Mouse (Mus musculus): ENCODE results near the gene Cops3. TPM values are rescaled to one million over a fixed set of nuclear protein-coding genes. Genes with fewer than 3 reads are reported as not detected.
"Not testable (repeated sequence)": the region's sequence is repeated elsewhere in the genome, so short reads cannot be mapped to it uniquely, and the experiment has no call there.

The Cops3 gene
- polyA plus RNA-seq, 1 experiment from 2014 or later, result 213 TPM

- 78% methylated on average over 3 of the region's 3 CpGs for WGBS
- Histone ChIP-seq H3K27me3 (ENCODE audit: control insufficient read depth, insufficient read depth, low read length) (no peaks in the 10 kb centered on the region), H3K4me3 (replicated peaks; ENCODE audit: low read depth, low read length) (no peak overlapping the region), H3K4me2 (ENCODE audit: low read length) (no peak overlapping the region), H3K27ac (replicated peaks; ENCODE audit: low read depth, low read length) (no peak overlapping the region), H3K4me1 (ENCODE audit: control insufficient read depth, insufficient read depth, low read length) (peaks cover 7% of the 10 kb centered on the region; the same call in 1 of the 2 replicates), H3K36me3 (ENCODE audit: control insufficient read depth, insufficient read depth, low read length) (0 out of 2 replicates have a peak, but pooled peaks cover 7% of the 10 kb centered on the region), H3K9me3 (ENCODE audit: control insufficient read depth, low read length) (no peaks in the 10 kb centered on the region), H3K9ac (replicated peaks; ENCODE audit: low read length) (no peak overlapping the region)
- DNase-seq (no peak), ATAC-seq (ENCODE audit: low FRiP score, low TSS enrichment) (no peak)
These were observed 13.2 kb upstream of the Cops3 start for GRCm38 (mm10) chr11:59852865-59853264.

GRCm38 (mm10) chr11:59847891-59848884, 8.6 kb upstream of the Cops3 start:
- H3K4me2 ChIP-seq (ENCODE audit: low read length), result peak overlapping the region; percentile 66
- H3K27ac ChIP-seq (replicated peaks; ENCODE audit: low read depth, low read length), result peak overlapping the region; percentile 92
- ATAC-seq (ENCODE audit: low FRiP score, low TSS enrichment), result peak; percentile 88
- H3K4me1 ChIP-seq (ENCODE audit: control insufficient read depth, insufficient read depth, low read length), result peaks cover 10% of the 10 kb centered on the region; the same call in 1 of the 2 replicates
- H3K9me3 ChIP-seq (ENCODE audit: control insufficient read depth, low read length), result no peaks in the 10 kb centered on the region
- WGBS, result under 1% methylated on average over 69 of the region's 69 CpGs
- H3K4me3 ChIP-seq (replicated peaks; ENCODE audit: low read depth, low read length), result peak overlapping the region; percentile 72
- H3K9ac ChIP-seq (replicated peaks; ENCODE audit: low read length), result peak overlapping the region; percentile 88
- H3K27me3 ChIP-seq (ENCODE audit: control insufficient read depth, insufficient read depth, low read length), result no peaks in the 10 kb centered on the region
- peak; percentile 89 for DNase-seq
- peaks cover under 1% of the 10 kb centered on the region; the same call in 1 of the 2 replicates for H3K36me3 ChIP-seq (ENCODE audit: control insufficient read depth, insufficient read depth, low read length)

- Histone ChIP-seq H3K9me3 (ENCODE audit: control insufficient read depth, low read length) (no peaks in the 10 kb centered on the region), H3K27ac (replicated peaks; ENCODE audit: low read depth, low read length) (no peak overlapping the region), H3K27me3 (ENCODE audit: control insufficient read depth, insufficient read depth, low read length) (no peaks in the 10 kb centered on the region), H3K36me3 (ENCODE audit: control insufficient read depth, insufficient read depth, low read length) (no peaks in the 10 kb centered on the region; the same call in 1 of the 2 replicates), H3K4me3 (replicated peaks; ENCODE audit: low read depth, low read length) (peak overlapping the region; percentile 72), H3K9ac (replicated peaks; ENCODE audit: low read length) (no peak overlapping the region), H3K4me1 (ENCODE audit: control insufficient read depth, insufficient read depth, low read length) (peaks cover 10% of the 10 kb centered on the region; the same call in 1 of the 2 replicates), H3K4me2 (ENCODE audit: low read length) (peak overlapping the region; percentile 66)
- peak; percentile 72 for DNase-seq
- WGBS, result 16% methylated on average over 2 of the region's 2 CpGs
- no peak for ATAC-seq (ENCODE audit: low FRiP score, low TSS enrichment)
These were observed 7.5 kb upstream of the Cops3 start for GRCm38 (mm10) chr11:59847131-59847530.

GRCm38 (mm10) chr11:59846311-59846710, 6.7 kb upstream of the Cops3 start:
- Histone ChIP-seq H3K27me3 (ENCODE audit: control insufficient read depth, insufficient read depth, low read length) (no peaks in the 10 kb centered on the region), H3K36me3 (ENCODE audit: control insufficient read depth, insufficient read depth, low read length) (no peaks in the 10 kb centered on the region; the same call in 1 of the 2 replicates), H3K9ac (replicated peaks; ENCODE audit: low read length) (no peak overlapping the region), H3K4me2 (ENCODE audit: low read length) (no peak overlapping the region), H3K4me3 (replicated peaks; ENCODE audit: low read depth, low read length) (no peak overlapping the region), H3K27ac (replicated peaks; ENCODE audit: low read depth, low read length) (no peak overlapping the region), H3K4me1 (ENCODE audit: control insufficient read depth, insufficient read depth, low read length) (peaks cover 10% of the 10 kb centered on the region; the same call in 1 of the 2 replicates), H3K9me3 (ENCODE audit: control insufficient read depth, low read length) (no peaks in the 10 kb centered on the region)
- no peak for ATAC-seq (ENCODE audit: low FRiP score, low TSS enrichment)
- WGBS, result 95% methylated on average over 11 of the region's 11 CpGs
- DNase-seq, result no peak

- Histone ChIP-seq H3K4me2 (ENCODE audit: low read length) (peak within 1 kb of the TSS; percentile 72), H3K9ac (replicated peaks; ENCODE audit: low read length) (peak within 1 kb of the TSS; percentile 92), H3K27me3 (ENCODE audit: control insufficient read depth, insufficient read depth, low read length) (no peaks in the 10 kb centered on the region), H3K36me3 (ENCODE audit: control insufficient read depth, insufficient read depth, low read length) (peaks cover 29% of the 10 kb centered on the region), H3K9me3 (ENCODE audit: control insufficient read depth, low read length) (no peaks in the 10 kb centered on the region), H3K27ac (replicated peaks; ENCODE audit: low read depth, low read length) (peak within 1 kb of the TSS; percentile 98), H3K4me3 (replicated peaks; ENCODE audit: low read depth, low read length) (peak within 1 kb of the TSS; percentile 100), H3K4me1 (ENCODE audit: control insufficient read depth, insufficient read depth, low read length) (peaks cover 18% of the 10 kb centered on the region)
- peak; percentile 96 for DNase-seq
- WGBS, result 1% methylated on average over 24 of the region's 24 CpGs
- ATAC-seq (ENCODE audit: low FRiP score, low TSS enrichment), result peak; percentile 97
These were observed 605 bp downstream of the Cops3 start, which contains the start of gene Nt5m for GRCm38 (mm10) chr11:59839008-59839458. Gene Nt5m, plus strand, starts transcription at chr11:59839447.

GRCm38 (mm10) chr11:59838426-59838825, 1.2 kb downstream of the Cops3 start:
- Histone ChIP-seq H3K4me2 (ENCODE audit: low read length) (peak overlapping the region; percentile 72), H3K9ac (replicated peaks; ENCODE audit: low read length) (peak overlapping the region; percentile 92), H3K27ac (replicated peaks; ENCODE audit: low read depth, low read length) (0 out of 2 replicates have a peak overlapping the region, but pooled peaks have one; percentile 98), H3K4me1 (ENCODE audit: control insufficient read depth, insufficient read depth, low read length) (peaks cover 18% of the 10 kb centered on the region), H3K9me3 (ENCODE audit: control insufficient read depth, low read length) (no peaks in the 10 kb centered on the region), H3K27me3 (ENCODE audit: control insufficient read depth, insufficient read depth, low read length) (no peaks in the 10 kb centered on the region), H3K36me3 (ENCODE audit: control insufficient read depth, insufficient read depth, low read length) (peaks cover 35% of the 10 kb centered on the region), H3K4me3 (replicated peaks; ENCODE audit: low read depth, low read length) (peak overlapping the region; percentile 100)
- ATAC-seq (ENCODE audit: low FRiP score, low TSS enrichment), result no peak
- no peak for DNase-seq
- 67% methylated on average over 4 of the region's 4 CpGs for WGBS

- H3K9me3 ChIP-seq (ENCODE audit: control insufficient read depth, low read length); H3K9ac ChIP-seq (replicated peaks; ENCODE audit: low read length); ATAC-seq (ENCODE audit: low FRiP score, low TSS enrichment); H3K27me3 ChIP-seq (ENCODE audit: control insufficient read depth, insufficient read depth, low read length); H3K27ac ChIP-seq (replicated peaks; ENCODE audit: low read depth, low read length); DNase-seq: not testable (repeated sequence)
- Histone ChIP-seq H3K36me3 (ENCODE audit: control insufficient read depth, insufficient read depth, low read length) (peaks cover 41% of the 10 kb centered on the region), H3K4me2 (ENCODE audit: low read length) (peak overlapping the region; percentile 72), H3K4me3 (replicated peaks; ENCODE audit: low read depth, low read length) (peak overlapping the region; percentile 100), H3K4me1 (ENCODE audit: control insufficient read depth, insufficient read depth, low read length) (peaks cover 18% of the 10 kb centered on the region)
- whole genome bisulfite sequencing, result no CpG with 5 or more reads among the region's 1 CpGs
These were observed 1.8 kb downstream of the Cops3 start for GRCm38 (mm10) chr11:59837789-59838188.

- no peak overlapping the region for H3K4me3 ChIP-seq (replicated peaks; ENCODE audit: low read depth, low read length)
- no peaks in the 10 kb centered on the region for H3K27me3 ChIP-seq (ENCODE audit: control insufficient read depth, insufficient read depth, low read length)
- peaks cover 97% of the 10 kb centered on the region for H3K36me3 ChIP-seq (ENCODE audit: control insufficient read depth, insufficient read depth, low read length)
- DNase-seq (no peak), ATAC-seq (ENCODE audit: low FRiP score, low TSS enrichment) (no peak)
- no peaks in the 10 kb centered on the region for H3K9me3 ChIP-seq (ENCODE audit: control insufficient read depth, low read length)
- H3K9ac ChIP-seq (replicated peaks; ENCODE audit: low read length), result no peak overlapping the region
- 94% methylated on average over 3 of the region's 3 CpGs for WGBS
- no peak overlapping the region for H3K27ac ChIP-seq (replicated peaks; ENCODE audit: low read depth, low read length)
- no peak overlapping the region for H3K4me2 ChIP-seq (ENCODE audit: low read length)
- no peaks in the 10 kb centered on the region for H3K4me1 ChIP-seq (ENCODE audit: control insufficient read depth, insufficient read depth, low read length)
These were observed 18.0 kb downstream of the Cops3 start for GRCm38 (mm10) chr11:59821625-59822024.

Measured in midbrain, embryonic 14.5 days (tissue).